Mouse (Mus musculus): ENCODE measurements around the gene Gdpd5.

DNA sequence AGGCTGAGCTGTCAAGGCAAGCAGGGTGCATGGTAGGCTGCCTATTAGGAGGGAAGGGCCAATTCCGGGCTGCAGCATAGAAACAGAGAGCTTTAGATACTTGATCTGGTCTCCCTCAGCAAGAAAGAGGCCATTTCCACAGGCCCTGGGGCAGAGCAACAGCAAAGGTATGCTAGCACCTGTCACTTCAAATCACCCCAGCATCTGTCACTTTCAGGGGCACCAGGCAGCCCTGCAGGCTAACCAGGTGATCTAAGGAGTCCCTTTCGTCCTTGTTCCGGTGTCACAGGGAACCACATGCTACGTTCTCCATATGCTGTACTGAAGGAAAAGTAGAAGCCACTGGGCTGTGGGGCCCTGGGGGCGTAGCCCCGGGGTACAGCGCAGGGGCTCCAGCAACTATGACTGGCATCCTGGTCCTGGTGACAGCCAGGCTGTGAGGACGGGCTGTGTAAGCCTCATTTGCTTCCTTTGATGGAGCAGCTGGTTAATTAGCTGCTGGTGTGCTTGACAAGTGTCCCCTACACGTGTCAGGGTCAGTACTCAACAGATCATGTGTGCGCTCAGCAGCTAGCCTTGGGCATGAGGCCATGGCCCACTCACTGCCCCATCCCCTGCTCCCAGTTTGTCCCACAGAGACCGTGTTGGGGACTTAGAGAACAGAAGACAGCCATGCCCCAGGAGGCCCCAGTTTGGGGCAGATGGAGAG lies 14.8 kb downstream of the Gdpd5 start:
- TF ChIP-seq CTCF (IDR thresholded peaks at IDR 0.05; ENCODE audit: low read depth, low read length), result no peak
- TF ChIP-seq POLR2A (IDR thresholded peaks at IDR 0.05; ENCODE audit: extremely low read depth, insufficient read depth, low read length), result no peak
